Mouse (Mus musculus) hematopoietic stem cell, adult 5-6 weeks (primary cell): ENCODE measurements around the gene Klrd1. TPM values are rescaled to one million over a fixed set of nuclear protein-coding genes. Genes with fewer than 3 reads are reported as not detected.
"Not testable (repeated sequence)": the region's sequence is repeated elsewhere in the genome, so short reads cannot be mapped to it uniquely, and the experiment has no call there.

Source experiments
- ATAC-seq, 2 experiments: fragments of 125-278 bp in 1 of 2; replicated peaks in 1 of 2; 2 replicates each; pipeline ENCODE4 v1.8.0; 2016 to 2017; ENCODE audit warnings: inconsistent platforms in 2 of 2, mild to moderate bottlenecking in 2 of 2, moderate number of reproducible peaks in 2 of 2, low read depth in 1 of 2, moderate TSS enrichment in 1 of 2; ENCODE audit not compliant: low FRiP score in 2 of 2, poor library complexity in 2 of 2, severe bottlenecking in 2 of 2, insufficient read depth in 1 of 2, low TSS enrichment in 1 of 2
- total RNA-seq: library from RNA; stranded (forward); fragments of 172-1452, 232-1000 nt; gene quantifications from 2 replicates; pipeline ENCODE4 v1.2.3, GENCODE M21; 2017

The Klrd1 gene
- total RNA-seq, 1 experiment from 2014 or later = 9.5 TPM

DNA sequence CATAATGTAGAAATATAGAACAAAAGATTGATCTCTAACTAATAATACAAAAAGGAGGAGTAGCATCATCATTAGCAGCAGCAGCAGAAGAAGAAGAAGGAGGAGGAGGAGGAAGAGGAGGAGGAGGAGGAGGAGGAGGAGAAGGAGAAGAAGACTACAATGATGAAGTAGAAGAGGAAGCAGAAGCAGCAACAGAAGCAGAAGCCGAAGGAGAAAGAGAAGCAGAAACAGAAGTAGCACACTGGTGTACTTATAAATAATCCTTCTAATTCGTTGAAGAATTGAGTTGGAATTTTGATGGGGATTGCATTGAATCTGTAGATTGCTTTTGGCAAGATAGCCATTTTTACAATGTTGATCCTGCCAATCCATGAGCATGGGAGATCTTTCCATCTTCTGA, 39.5 kb downstream of the Klrd1 start:
- not testable (repeated sequence) for ATAC-seq

DNA sequence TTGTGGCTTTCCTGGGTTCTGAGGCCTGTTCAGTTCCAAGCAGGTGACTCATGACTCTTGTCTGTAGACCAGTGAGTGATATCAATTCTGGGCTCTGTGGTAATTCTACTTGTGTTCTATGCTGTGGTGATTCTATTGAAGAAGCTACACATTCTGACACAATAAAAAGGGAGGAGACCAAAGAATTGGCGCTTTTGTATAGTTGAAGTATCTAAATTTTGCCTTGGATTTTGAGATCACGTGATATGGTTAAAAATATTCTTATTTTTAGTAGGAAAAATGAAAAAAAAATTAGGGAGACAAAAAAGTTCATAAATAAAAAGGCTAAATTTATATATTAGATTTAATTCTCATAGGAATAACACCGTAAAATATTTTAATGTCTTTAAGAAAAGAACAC, 51.7 kb downstream of the Klrd1 start, which contains the start of gene Klrc3:
Klrc3 (minus strand) TSS at position 101 of the 400 bp plus-strand sequence.
- ATAC-seq = not testable (repeated sequence)

DNA sequence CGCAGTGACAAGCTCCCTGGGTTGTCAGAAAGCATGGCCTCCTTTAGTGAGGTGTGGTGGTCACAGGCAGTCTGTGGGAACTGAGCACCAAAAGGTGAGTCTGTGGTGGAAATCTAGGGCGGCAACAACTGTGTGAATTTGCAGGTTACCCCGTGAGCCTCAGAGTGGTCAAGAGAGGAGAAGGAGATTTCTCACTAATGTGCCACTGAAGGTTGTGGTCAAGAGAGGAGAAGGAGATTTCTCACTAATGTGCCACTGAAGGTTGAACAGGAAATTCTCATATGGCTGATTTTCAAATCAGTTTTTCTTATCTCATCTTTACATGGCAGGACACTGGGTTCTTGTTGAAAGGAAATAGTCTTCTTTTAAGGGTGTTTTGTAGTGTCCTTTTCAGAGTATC, 52.5 kb downstream of the Klrd1 start:
- not testable (repeated sequence) for ATAC-seq

Other genes with a start within 250 kb of the Klrd1 start
- gene Clec12a, start 249.1 kb upstream of the Klrd1 start, total RNA-seq = 85.2 and 94.1 TPM in 2 replicates
- gene Clec12b, start 205.9 kb upstream of the Klrd1 start, total RNA-seq = 0.25 TPM in 1 of 2 replicates, not detected in the other
- gene Clec1b, start 194.5 kb upstream of the Klrd1 start, total RNA-seq = 1.6 and 6.3 TPM in 2 replicates
- 0.50 and 1.0 TPM in 2 replicates for gene Clec9a, start 182.9 kb upstream of the Klrd1 start, total RNA-seq
- gene Clec1a, start 139.8 kb upstream of the Klrd1 start, total RNA-seq = 9.8 and 12.4 TPM in 2 replicates
- 0.55 and 6.5 TPM in 2 replicates for gene Olr1, start 84.6 kb upstream of the Klrd1 start, total RNA-seq
- not detected in 2 replicates for gene Tmem52b, start 79.2 kb upstream of the Klrd1 start, total RNA-seq
- gene Gabarapl1, start 58.6 kb upstream of the Klrd1 start, total RNA-seq = 147 and 152 TPM in 2 replicates
- gene Klre1, start 13.9 kb upstream of the Klrd1 start, total RNA-seq = 0.31 TPM in 1 of 2 replicates, not detected in the other
- 5.2 and 7.7 TPM in 2 replicates for gene Klrk1, start 32.1 kb downstream of the Klrd1 start, total RNA-seq
- not detected in 2 replicates for gene Klrc3, start 51.6 kb downstream of the Klrd1 start, total RNA-seq
- 0.40 and 1.2 TPM in 2 replicates for gene Klrc2, start 68.9 kb downstream of the Klrd1 start, total RNA-seq
- 1.0 and 3.1 TPM in 2 replicates for gene Klrc1, start 87.2 kb downstream of the Klrd1 start, total RNA-seq
- not detected in 2 replicates for gene Klri1, start 125.3 kb downstream of the Klrd1 start, total RNA-seq
- gene Klri2, start 148.7 kb downstream of the Klrd1 start, total RNA-seq = 0.15 and 0.38 TPM in 2 replicates
- not detected in 2 replicates for gene Gm156, start 192.5 kb downstream of the Klrd1 start, total RNA-seq